Mouse (Mus musculus) midbrain, embryonic 15.5 days (tissue): ENCODE measurements at regions not wholly inside any gene's neighbourhood (a gene's known extent, or its start where the extent isn't known, plus 50 kb on each side); places are given as distances from the start of the nearest gene placed in this dataset.
"Not testable (repeated sequence)": the region's sequence is repeated elsewhere in the genome, so short reads cannot be mapped to it uniquely, and the experiment has no call there.

Source experiments
- ATAC-seq: fragments of 200-750 bp; cut with Nextera tagmentation; replicated peaks from 2 replicates; pipeline ENCODE4 v1.8.0; 2017; ENCODE audit warnings: moderate TSS enrichment
- H3K27ac ChIP-seq: fragments of 300-500 bp; sonication (generic); 2 replicates; pipeline ENCODE4 v1.5.1; 2015; ENCODE audit warnings: mild to moderate bottlenecking, inconsistent platforms
- H3K27me3 ChIP-seq: fragments of 300-500 bp; sonication (generic); replicated peaks from 2 replicates; pipeline ENCODE4 v1.6.1; 2015; ENCODE audit warnings: inconsistent platforms
- H3K36me3 ChIP-seq: fragments of 300-500 bp; sonication (generic); replicated peaks from 2 replicates; pipeline ENCODE4 v1.6.1; 2015; ENCODE audit warnings: inconsistent platforms
- H3K4me1 ChIP-seq: fragments of 300-500 bp; sonication (generic); 2 replicates; pipeline ENCODE4 v1.6.1; 2015; ENCODE audit warnings: inconsistent platforms
- H3K4me2 ChIP-seq: fragments of 300-500 bp; sonication (generic); 2 replicates; pipeline ENCODE4 v1.6.1; 2015; ENCODE audit warnings: inconsistent platforms, mild to moderate bottlenecking, moderate library complexity
- H3K4me3 ChIP-seq: fragments of 300-500 bp; sonication (generic); 2 replicates; pipeline ENCODE4 v1.5.1; 2015; ENCODE audit warnings: mild to moderate bottlenecking, inconsistent platforms
- H3K9ac ChIP-seq: fragments of 300-500 bp; sonication (generic); 2 replicates; pipeline ENCODE4 v1.6.1; 2015; ENCODE audit warnings: mild to moderate bottlenecking, inconsistent platforms
- H3K9me3 ChIP-seq: fragments of 300-500 bp; sonication (generic); 2 replicates; pipeline ENCODE4 v1.6.1; 2016; ENCODE audit warnings: inconsistent platforms
- WGBS: fragments of 180-500 bp; shearing (Covaris S2); methylation state at CpG from one replicate; pipeline ENCODE4 v1.1.7; 2015; ENCODE audit warnings: mixed read lengths; 5-methylcytosine and 5-hydroxymethylcytosine counted together

GRCm38 (mm10) chr14:9435136-9435535 is 769.1 kb upstream of the 4930452B06Rik start:
- H3K4me1 ChIP-seq: no peaks in the 10 kb centered on the region
- WGBS: 93% methylated on average over 2 of the region's 2 CpGs

GRCm38 (mm10) chr14:9433081-9433590 is 767.1 kb upstream of the 4930452B06Rik start:
- Histone ChIP-seq H3K9me3 (no peaks in the 10 kb centered on the region), H3K4me1 (no peaks in the 10 kb centered on the region), H3K4me2 (no peak overlapping the region), H3K9ac (no peak overlapping the region), H3K27ac (no peak overlapping the region), H3K27me3 (no peaks in the 10 kb centered on the region), H3K4me3 (no peak overlapping the region), H3K36me3 (no peaks in the 10 kb centered on the region)
- ATAC-seq: no peak
- WGBS: 59% methylated on average over 1 of the region's 1 CpGs

More at GRCm38 (mm10) chr14:9435136-9435535, 769.1 kb upstream of the 4930452B06Rik start:
- no peak overlapping the region for H3K9ac ChIP-seq
- no peaks in the 10 kb centered on the region for H3K9me3 ChIP-seq
- no peaks in the 10 kb centered on the region for H3K27me3 ChIP-seq
- H3K4me3 ChIP-seq: no peak overlapping the region
- no peaks in the 10 kb centered on the region for H3K36me3 ChIP-seq
- no peak overlapping the region for H3K4me2 ChIP-seq
- no peak for ATAC-seq
- H3K27ac ChIP-seq: no peak overlapping the region

GRCm38 (mm10) chr14:9431798-9432197 is 765.8 kb upstream of the 4930452B06Rik start:
- no peaks in the 10 kb centered on the region for H3K27me3 ChIP-seq
- no peak overlapping the region for H3K9ac ChIP-seq
- no peak overlapping the region for H3K4me3 ChIP-seq
- no peaks in the 10 kb centered on the region for H3K36me3 ChIP-seq
- ATAC-seq: no peak
- no peak overlapping the region for H3K4me2 ChIP-seq
- 66% methylated on average over 2 of the region's 2 CpGs for WGBS
- no peaks in the 10 kb centered on the region for H3K9me3 ChIP-seq
- H3K4me1 ChIP-seq: no peaks in the 10 kb centered on the region
- no peak overlapping the region for H3K27ac ChIP-seq

DNA sequence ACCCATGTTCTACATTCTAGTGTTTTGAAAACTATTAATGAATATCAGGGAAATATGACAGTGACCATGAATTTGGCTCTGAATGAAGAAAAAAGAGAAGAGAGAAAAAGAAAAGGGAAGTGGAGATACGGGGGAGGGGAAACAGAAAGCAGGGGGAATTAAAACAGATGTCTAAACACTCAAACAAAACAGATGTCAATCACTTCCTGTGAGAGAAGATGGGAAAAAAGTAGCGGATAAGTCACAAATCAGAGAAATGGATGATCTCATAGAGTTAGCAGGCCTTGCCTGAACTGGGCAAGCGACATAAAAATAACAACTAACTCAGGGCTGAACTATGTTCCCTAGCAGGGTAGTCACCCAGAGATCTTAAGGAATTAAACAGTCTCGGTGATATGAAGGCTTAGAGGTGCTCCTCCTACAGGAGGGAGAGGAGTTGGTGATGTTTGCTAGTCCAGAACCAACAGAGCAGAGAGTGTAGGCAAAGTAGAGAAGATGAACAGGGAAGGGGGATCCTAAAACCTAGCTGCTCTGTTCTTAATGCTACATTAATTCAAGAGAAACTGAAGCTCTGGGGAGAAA is 745.9 kb upstream of the 4930452B06Rik start:
- no peak overlapping the region for H3K4me3 ChIP-seq
- H3K4me1 ChIP-seq: no peaks in the 10 kb centered on the region
- H3K27ac ChIP-seq: no peak overlapping the region
- H3K9ac ChIP-seq: no peak overlapping the region
- H3K36me3 ChIP-seq: no peaks in the 10 kb centered on the region
- WGBS: 65% methylated on average over 4 of the region's 4 CpGs
- no peaks in the 10 kb centered on the region for H3K27me3 ChIP-seq
- H3K4me2 ChIP-seq: no peak overlapping the region
- H3K9me3 ChIP-seq: no peaks in the 10 kb centered on the region
- no peak for ATAC-seq

DNA sequence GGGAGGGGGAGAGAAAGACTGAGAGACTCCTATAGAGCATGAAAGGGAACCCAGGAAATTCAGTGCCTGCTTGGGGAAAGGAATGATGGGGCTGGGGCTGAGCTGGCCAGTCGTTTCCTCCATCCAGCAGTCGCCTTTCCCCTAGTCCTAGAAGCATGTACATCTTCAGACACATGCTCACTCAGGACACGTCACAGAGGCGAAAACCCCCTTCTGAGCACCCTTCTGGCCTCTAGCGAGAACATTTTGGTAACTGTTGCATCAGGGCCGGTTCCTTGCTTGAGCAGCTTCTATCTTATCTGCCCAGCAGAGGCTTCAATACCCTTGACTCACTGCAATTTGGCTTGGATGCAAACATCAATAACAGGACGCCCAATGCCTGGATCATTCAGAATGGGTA is 737.6 kb upstream of the 4930452B06Rik start:
- 87% methylated on average over 7 of the region's 7 CpGs for WGBS
- no peak overlapping the region for H3K4me3 ChIP-seq
- no peaks in the 10 kb centered on the region for H3K27me3 ChIP-seq
- H3K27ac ChIP-seq: no peak overlapping the region
- H3K4me1 ChIP-seq: no peaks in the 10 kb centered on the region
- H3K9ac ChIP-seq: no peak overlapping the region
- H3K36me3 ChIP-seq: no peaks in the 10 kb centered on the region
- ATAC-seq: no peak
- no peak overlapping the region for H3K4me2 ChIP-seq
- no peaks in the 10 kb centered on the region for H3K9me3 ChIP-seq

DNA sequence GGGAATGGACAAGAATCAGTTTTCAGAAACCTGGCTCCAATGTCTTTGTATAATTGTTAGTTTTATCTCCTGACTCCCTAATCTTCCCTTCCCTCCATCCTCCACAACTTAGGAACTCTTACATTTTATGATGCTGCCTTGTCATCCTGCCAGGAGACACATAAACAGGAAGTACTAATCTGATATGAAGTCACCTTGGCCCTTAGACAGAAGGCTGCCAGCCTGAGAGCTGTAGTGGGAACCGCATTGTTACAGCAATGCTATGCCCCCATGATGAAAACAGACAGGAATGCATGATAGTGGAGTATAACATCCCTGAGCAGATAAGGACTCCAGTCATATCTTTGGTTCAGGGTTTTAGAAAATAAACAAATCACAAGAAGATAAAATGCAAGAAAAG is 734.8 kb upstream of the 4930452B06Rik start:
- Histone ChIP-seq H3K9ac (no peak overlapping the region), H3K36me3 (no peaks in the 10 kb centered on the region), H3K27ac (no peak overlapping the region), H3K27me3 (no peaks in the 10 kb centered on the region), H3K4me3 (no peak overlapping the region), H3K4me2 (no peak overlapping the region), H3K9me3 (no peaks in the 10 kb centered on the region), H3K4me1 (no peaks in the 10 kb centered on the region)
- WGBS: 95% methylated on average over 1 of the region's 1 CpGs
- ATAC-seq: no peak

GRCm38 (mm10) chr14:9393271-9393771 is 727.3 kb upstream of the 4930452B06Rik start:
- peak; percentile 67; the same call in 1 of the 2 replicates for ATAC-seq
- Histone ChIP-seq H3K4me1 (no peaks in the 10 kb centered on the region), H3K27ac (no peak overlapping the region), H3K9ac (no peak overlapping the region), H3K9me3 (no peaks in the 10 kb centered on the region), H3K36me3 (no peaks in the 10 kb centered on the region), H3K27me3 (no peaks in the 10 kb centered on the region), H3K4me3 (no peak overlapping the region), H3K4me2 (no peak overlapping the region)
- 9% methylated on average over 4 of the region's 4 CpGs for WGBS

DNA sequence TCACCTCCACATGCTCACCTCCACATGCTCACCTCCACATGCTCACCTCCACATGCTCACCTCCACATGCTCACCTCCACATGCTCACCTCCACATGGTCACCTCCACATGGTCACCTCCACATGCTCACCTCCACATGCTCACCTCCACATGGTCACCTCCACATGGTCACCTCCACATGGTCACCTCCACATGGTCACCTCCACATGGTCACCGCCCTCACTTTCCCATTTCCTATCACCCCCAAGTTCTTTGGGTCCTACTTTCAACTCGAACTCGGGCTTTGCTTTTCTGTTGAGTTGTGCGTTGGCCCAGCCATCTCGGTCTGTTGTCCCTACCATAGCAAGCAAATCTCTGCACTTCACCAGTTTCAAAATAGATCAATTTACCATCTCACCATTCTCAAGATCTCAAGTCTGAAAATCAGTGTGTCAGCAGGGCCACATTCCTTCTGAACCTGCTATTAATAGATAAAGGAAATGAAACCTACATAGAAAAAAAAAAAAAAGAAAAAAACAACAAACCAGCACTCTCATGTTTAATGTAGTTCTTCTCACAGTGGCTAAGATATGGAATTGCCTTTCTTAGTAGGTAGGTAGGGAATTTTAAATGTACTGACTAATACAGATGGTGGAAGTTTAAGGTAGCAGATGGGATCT is 724.0 kb upstream of the 4930452B06Rik start:
- not testable (repeated sequence) for H3K27ac ChIP-seq, H3K9ac ChIP-seq, H3K4me2 ChIP-seq, H3K4me1 ChIP-seq, H3K9me3 ChIP-seq, H3K4me3 ChIP-seq, H3K36me3 ChIP-seq, ATAC-seq, H3K27me3 ChIP-seq
- WGBS: 96% methylated on average over 5 of the region's 5 CpGs

GRCm38 (mm10) chr14:9389180-9389579 is 723.1 kb upstream of the 4930452B06Rik start:
- 74% methylated on average over 7 of the region's 7 CpGs for WGBS
- Histone ChIP-seq H3K36me3 (no peaks in the 10 kb centered on the region), H3K27me3 (no peaks in the 10 kb centered on the region), H3K27ac (no peak overlapping the region), H3K4me3 (no peak overlapping the region), H3K4me1 (no peaks in the 10 kb centered on the region), H3K4me2 (no peak overlapping the region), H3K9me3 (no peaks in the 10 kb centered on the region), H3K9ac (no peak overlapping the region)
- ATAC-seq: no peak
